Mouse (Mus musculus): ENCODE results near the gene Slc30a1. TPM values are rescaled to one million over a fixed set of nuclear protein-coding genes. Genes with fewer than 3 reads are reported as not detected.
A peak's percentile ranks its signal among the peaks of the same experiment; 100 is the strongest.

The Slc30a1 gene
- 0.86 and 1.1 TPM in 2 replicates for polyA plus RNA-seq (2015; fragmentation: Nextera tagmentation; extraction: Ambion mirVana)

GRCm38 (mm10) chr1:191906571-191907430 lies at the start of gene Slc30a1:
Slc30a1 (plus strand) TSS chr1:191906767.
- Histone ChIP-seq H3K27me3 (ENCODE audit: control insufficient read depth, insufficient read depth, low read depth, low read length) (no peaks in the 10 kb centered on the region), H3K4me2 (ENCODE audit: low read depth, low read length) (peak within 1 kb of the TSS; percentile 96), H3K4me3 (ENCODE audit: low read depth, low read length) (peak within 1 kb of the TSS; percentile 98), H3K27ac (ENCODE audit: low read length) (peak within 1 kb of the TSS; percentile 92), H3K9me3 (replicated peaks; ENCODE audit: control insufficient read depth, low read length) (no peaks in the 10 kb centered on the region), H3K4me1 (ENCODE audit: control insufficient read depth, low read depth, low read length) (peaks cover 41% of the 10 kb centered on the region), H3K36me3 (ENCODE audit: control insufficient read depth, insufficient read depth) (peaks cover 9% of the 10 kb centered on the region), H3K9ac (ENCODE audit: low read depth, low read length) (peak within 1 kb of the TSS; percentile 96)
- under 1% methylated on average over 97 of the region's 104 CpGs for WGBS (ENCODE audit: insufficient replicate concordance)
- peak; percentile 96 for ATAC-seq (ENCODE audit: low read depth)

- H3K27ac ChIP-seq (ENCODE audit: low read length), result peak overlapping the region; percentile 92
- no peak overlapping the region for H3K9ac ChIP-seq (ENCODE audit: low read depth, low read length)
- H3K4me3 ChIP-seq (ENCODE audit: low read depth, low read length), result no peak overlapping the region
- ATAC-seq (ENCODE audit: low read depth), result no peak
- WGBS (ENCODE audit: insufficient replicate concordance), result 77% methylated on average over 5 of the region's 5 CpGs
- no peaks in the 10 kb centered on the region for H3K9me3 ChIP-seq (replicated peaks; ENCODE audit: control insufficient read depth, low read length)
- no peak overlapping the region for H3K4me2 ChIP-seq (ENCODE audit: low read depth, low read length)
- H3K4me1 ChIP-seq (ENCODE audit: control insufficient read depth, low read depth, low read length), result peaks cover 38% of the 10 kb centered on the region
- H3K36me3 ChIP-seq (ENCODE audit: control insufficient read depth, insufficient read depth), result no peaks in the 10 kb centered on the region
- H3K27me3 ChIP-seq (ENCODE audit: control insufficient read depth, insufficient read depth, low read depth, low read length), result no peaks in the 10 kb centered on the region
Observed at GRCm38 (mm10) chr1:191856886-191857651, 49.5 kb upstream of the Slc30a1 start.

- Histone ChIP-seq H3K4me3 (ENCODE audit: low read depth, low read length) (no peak overlapping the region), H3K4me1 (ENCODE audit: control insufficient read depth, low read depth, low read length) (peaks cover 34% of the 10 kb centered on the region), H3K9me3 (replicated peaks; ENCODE audit: control insufficient read depth, low read length) (no peaks in the 10 kb centered on the region), H3K36me3 (ENCODE audit: control insufficient read depth, insufficient read depth) (no peaks in the 10 kb centered on the region), H3K27ac (ENCODE audit: low read length) (no peak overlapping the region), H3K9ac (ENCODE audit: low read depth, low read length) (no peak overlapping the region), H3K27me3 (ENCODE audit: control insufficient read depth, insufficient read depth, low read depth, low read length) (no peaks in the 10 kb centered on the region), H3K4me2 (ENCODE audit: low read depth, low read length) (no peak overlapping the region)
- ATAC-seq (ENCODE audit: low read depth), result no peak
Observed at GRCm38 (mm10) chr1:191858136-191858535, 48.4 kb upstream of the Slc30a1 start.

GRCm38 (mm10) chr1:191859847-191860246 lies 46.7 kb upstream of the Slc30a1 start:
- WGBS (ENCODE audit: insufficient replicate concordance), result 51% methylated on average over 3 of the region's 3 CpGs
- Histone ChIP-seq H3K27me3 (ENCODE audit: control insufficient read depth, insufficient read depth, low read depth, low read length) (no peaks in the 10 kb centered on the region), H3K36me3 (ENCODE audit: control insufficient read depth, insufficient read depth) (no peaks in the 10 kb centered on the region), H3K4me2 (ENCODE audit: low read depth, low read length) (no peak overlapping the region), H3K9me3 (replicated peaks; ENCODE audit: control insufficient read depth, low read length) (no peaks in the 10 kb centered on the region), H3K9ac (ENCODE audit: low read depth, low read length) (no peak overlapping the region), H3K4me1 (ENCODE audit: control insufficient read depth, low read depth, low read length) (peaks cover 19% of the 10 kb centered on the region), H3K4me3 (ENCODE audit: low read depth, low read length) (no peak overlapping the region), H3K27ac (ENCODE audit: low read length) (no peak overlapping the region)
- no peak for ATAC-seq (ENCODE audit: low read depth)

- Histone ChIP-seq H3K27me3 (ENCODE audit: control insufficient read depth, insufficient read depth, low read depth, low read length) (no peaks in the 10 kb centered on the region), H3K4me3 (ENCODE audit: low read depth, low read length) (no peak overlapping the region), H3K27ac (ENCODE audit: low read length) (no peak overlapping the region), H3K4me1 (ENCODE audit: control insufficient read depth, low read depth, low read length) (peaks cover 7% of the 10 kb centered on the region), H3K36me3 (ENCODE audit: control insufficient read depth, insufficient read depth) (no peaks in the 10 kb centered on the region), H3K4me2 (ENCODE audit: low read depth, low read length) (no peak overlapping the region), H3K9me3 (replicated peaks; ENCODE audit: control insufficient read depth, low read length) (no peaks in the 10 kb centered on the region), H3K9ac (ENCODE audit: low read depth, low read length) (no peak overlapping the region)
- WGBS (ENCODE audit: insufficient replicate concordance), result 53% methylated on average over 5 of the region's 5 CpGs
- no peak for ATAC-seq (ENCODE audit: low read depth)
Observed at GRCm38 (mm10) chr1:191861247-191861646, 45.3 kb upstream of the Slc30a1 start.

GRCm38 (mm10) chr1:191863833-191864550 lies 42.6 kb upstream of the Slc30a1 start:
- no peak overlapping the region for H3K4me2 ChIP-seq (ENCODE audit: low read depth, low read length)
- no peak for ATAC-seq (ENCODE audit: low read depth)
- H3K36me3 ChIP-seq (ENCODE audit: control insufficient read depth, insufficient read depth), result no peaks in the 10 kb centered on the region
- no peak overlapping the region for H3K27ac ChIP-seq (ENCODE audit: low read length)
- H3K4me3 ChIP-seq (ENCODE audit: low read depth, low read length), result no peak overlapping the region
- no peaks in the 10 kb centered on the region for H3K9me3 ChIP-seq (replicated peaks; ENCODE audit: control insufficient read depth, low read length)
- H3K4me1 ChIP-seq (ENCODE audit: control insufficient read depth, low read depth, low read length), result no peaks in the 10 kb centered on the region; the same call in 1 of the 2 replicates
- no peaks in the 10 kb centered on the region for H3K27me3 ChIP-seq (ENCODE audit: control insufficient read depth, insufficient read depth, low read depth, low read length)
- 50% methylated on average over 4 of the region's 4 CpGs for WGBS (ENCODE audit: insufficient replicate concordance)
- H3K9ac ChIP-seq (ENCODE audit: low read depth, low read length), result no peak overlapping the region

- no peak for ATAC-seq (ENCODE audit: low read depth)
- Histone ChIP-seq H3K27me3 (ENCODE audit: control insufficient read depth, insufficient read depth, low read depth, low read length) (no peaks in the 10 kb centered on the region), H3K9ac (ENCODE audit: low read depth, low read length) (no peak overlapping the region), H3K9me3 (replicated peaks; ENCODE audit: control insufficient read depth, low read length) (no peaks in the 10 kb centered on the region), H3K4me1 (ENCODE audit: control insufficient read depth, low read depth, low read length) (no peaks in the 10 kb centered on the region; the same call in 1 of the 2 replicates), H3K27ac (ENCODE audit: low read length) (no peak overlapping the region), H3K36me3 (ENCODE audit: control insufficient read depth, insufficient read depth) (no peaks in the 10 kb centered on the region), H3K4me2 (ENCODE audit: low read depth, low read length) (no peak overlapping the region), H3K4me3 (ENCODE audit: low read depth, low read length) (no peak overlapping the region)
- WGBS (ENCODE audit: insufficient replicate concordance), result 59% methylated on average over 8 of the region's 8 CpGs
Observed at GRCm38 (mm10) chr1:191864551-191865027, 42.0 kb upstream of the Slc30a1 start.

GRCm38 (mm10) chr1:191872076-191872710 lies 34.4 kb upstream of the Slc30a1 start:
- Histone ChIP-seq H3K4me3 (ENCODE audit: low read depth, low read length) (no peak overlapping the region), H3K36me3 (ENCODE audit: control insufficient read depth, insufficient read depth) (no peaks in the 10 kb centered on the region), H3K9me3 (replicated peaks; ENCODE audit: control insufficient read depth, low read length) (no peaks in the 10 kb centered on the region), H3K27me3 (ENCODE audit: control insufficient read depth, insufficient read depth, low read depth, low read length) (no peaks in the 10 kb centered on the region; the same call in 1 of the 2 replicates), H3K4me2 (ENCODE audit: low read depth, low read length) (no peak overlapping the region), H3K27ac (ENCODE audit: low read length) (no peak overlapping the region), H3K9ac (ENCODE audit: low read depth, low read length) (no peak overlapping the region), H3K4me1 (ENCODE audit: control insufficient read depth, low read depth, low read length) (peaks cover 8% of the 10 kb centered on the region)
- ATAC-seq (ENCODE audit: low read depth), result no peak
- WGBS (ENCODE audit: insufficient replicate concordance), result 53% methylated on average over 6 of the region's 6 CpGs
